Mouse (Mus musculus) E14TG2a.4 (cell line): Measurements from ENCODE around the gene Notum.
"Not testable (repeated sequence)": the region's sequence is repeated elsewhere in the genome, so short reads cannot be mapped to it uniquely, and the experiment has no call there.

Source experiments
- H3K27me3 ChIP-seq: 2 replicates; pipeline ENCODE4 v1.6.1; 2014; ENCODE audit warnings: low read length, control low read depth; ENCODE audit not compliant: insufficient read depth
- H3K36me3 ChIP-seq: 2 replicates; pipeline ENCODE4 v1.6.1; 2014; ENCODE audit warnings: low read length, control low read depth; ENCODE audit not compliant: insufficient read depth
- H3K4me1 ChIP-seq: replicated peaks from 2 replicates; pipeline ENCODE4 v1.6.1; 2014; ENCODE audit warnings: low read depth, low read length, control low read depth
- H3K4me3 ChIP-seq: replicated peaks from 2 replicates; pipeline ENCODE4 v1.5.1; 2014; ENCODE audit warnings: mild to moderate bottlenecking, low read length
- H3K9me3 ChIP-seq: 2 replicates; pipeline ENCODE4 v1.6.1; 2014; ENCODE audit warnings: low read length, control low read depth
- CTCF ChIP-seq: conservative IDR thresholded peaks from 2 replicates; pipeline ENCODE4 v1.5.1; 2014; ENCODE audit warnings: low read length
- NANOG ChIP-seq: IDR thresholded peaks from 2 replicates; pipeline ENCODE4 v1.6.1; 2014; ENCODE audit warnings: borderline replicate concordance, low read length, mixed read lengths
- POU5F1 ChIP-seq: IDR thresholded peaks from 2 replicates; pipeline ENCODE4 v1.6.1; 2014; ENCODE audit warnings: low read length, borderline replicate concordance

Notum gene

GRCm38 (mm10) chr11:120684086-120684485, 23.1 kb upstream of the Notum start:
- no peak overlapping the region for H3K4me3 ChIP-seq
- H3K9me3 ChIP-seq = no peaks in the 10 kb centered on the region
- peaks cover 98% of the 10 kb centered on the region for H3K36me3 ChIP-seq
- peaks cover 56% of the 10 kb centered on the region for H3K4me1 ChIP-seq
- no peaks in the 10 kb centered on the region for H3K27me3 ChIP-seq
- no peak for TF ChIP-seq NANOG
- TF ChIP-seq POU5F1 = no peak
- no peak for TF ChIP-seq CTCF

GRCm38 (mm10) chr11:120683536-120683935, 22.6 kb upstream of the Notum start:
- H3K4me3 ChIP-seq = no peak overlapping the region
- H3K9me3 ChIP-seq = no peaks in the 10 kb centered on the region
- H3K4me1 ChIP-seq = peaks cover 53% of the 10 kb centered on the region
- H3K36me3 ChIP-seq = peaks cover 98% of the 10 kb centered on the region
- no peaks in the 10 kb centered on the region for H3K27me3 ChIP-seq
- TF ChIP-seq NANOG (no peak), CTCF (no peak), POU5F1 (no peak)

DNA sequence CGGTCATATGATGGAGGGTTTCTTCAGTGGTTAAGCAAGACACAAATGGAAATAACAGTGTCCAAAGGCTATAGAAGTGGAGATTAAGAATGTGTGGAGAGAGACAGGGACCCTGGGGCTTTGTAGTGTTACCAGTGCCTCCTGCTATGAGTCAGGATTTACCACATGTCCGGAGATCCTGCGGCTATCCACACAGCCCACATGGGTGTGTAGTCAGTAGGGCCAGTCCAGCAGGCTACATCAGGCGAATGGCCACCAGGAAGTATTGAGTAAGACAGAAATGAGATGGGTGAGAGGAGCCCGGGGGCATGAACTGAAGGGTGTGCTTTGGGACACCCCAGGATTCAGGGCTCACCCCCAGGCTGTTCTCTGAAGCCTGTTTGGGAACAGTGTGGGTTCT, 21.7 kb upstream of the Notum start:
- Histone ChIP-seq H3K4me1 (peaks cover 58% of the 10 kb centered on the region), H3K9me3 (no peaks in the 10 kb centered on the region), H3K4me3 (no peak overlapping the region), H3K36me3 (peaks cover 98% of the 10 kb centered on the region), H3K27me3 (no peaks in the 10 kb centered on the region)
- TF ChIP-seq NANOG (no peak), CTCF (no peak), POU5F1 (no peak)

- Histone ChIP-seq H3K4me3 (no peak overlapping the region), H3K9me3 (no peaks in the 10 kb centered on the region), H3K27me3 (no peaks in the 10 kb centered on the region), H3K4me1 (peaks cover 58% of the 10 kb centered on the region), H3K36me3 (peaks cover 98% of the 10 kb centered on the region)
- no peak for TF ChIP-seq NANOG
- TF ChIP-seq CTCF = peak; percentile 38; the same call in 1 of the 2 replicates
These were observed 18.9 kb upstream of the Notum start for GRCm38 (mm10) chr11:120679909-120680308.

DNA sequence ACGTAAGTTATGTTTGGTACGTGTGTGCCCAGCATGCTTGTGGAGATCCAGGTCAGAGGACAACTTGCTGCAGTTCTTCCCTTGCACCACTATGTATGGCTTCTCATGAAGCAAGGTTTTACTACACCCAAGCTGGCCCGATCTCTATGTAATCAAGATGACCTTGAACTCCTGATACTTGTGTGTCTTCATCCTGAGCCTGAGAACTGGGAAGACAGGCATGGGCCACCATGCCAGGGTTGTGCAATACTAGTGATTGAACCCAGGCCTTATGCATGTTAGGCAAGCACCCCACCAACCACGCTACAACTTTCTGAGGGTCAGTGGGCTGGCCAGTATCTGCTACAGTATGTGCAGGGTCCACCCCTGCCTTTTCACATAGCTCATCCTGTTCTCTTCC, 16.0 kb upstream of the Notum start:
- H3K4me1 ChIP-seq = peaks cover 60% of the 10 kb centered on the region
- TF ChIP-seq NANOG = no peak
- TF ChIP-seq CTCF = no peak
- TF ChIP-seq POU5F1 = no peak

GRCm38 (mm10) chr11:120675875-120676274, 14.9 kb upstream of the Notum start:
- not testable (repeated sequence) for H3K9me3 ChIP-seq, H3K4me3 ChIP-seq, H3K27me3 ChIP-seq
- H3K36me3 ChIP-seq = peaks cover 67% of the 10 kb centered on the region
- H3K4me1 ChIP-seq = peaks cover 65% of the 10 kb centered on the region

More for the DNA sequence above, 16.0 kb upstream of the Notum start:
- Histone ChIP-seq H3K27me3 (no peaks in the 10 kb centered on the region), H3K4me3 (no peak overlapping the region), H3K9me3 (no peaks in the 10 kb centered on the region), H3K36me3 (peaks cover 78% of the 10 kb centered on the region)

GRCm38 (mm10) chr11:120673594-120674122, 12.7 kb upstream of the Notum start:
- no peak for TF ChIP-seq NANOG
- TF ChIP-seq CTCF = no peak
- no peak for TF ChIP-seq POU5F1
- H3K4me3 ChIP-seq = peak overlapping the region; percentile 84
- peaks cover 81% of the 10 kb centered on the region for H3K4me1 ChIP-seq
- no peaks in the 10 kb centered on the region for H3K27me3 ChIP-seq
- no peaks in the 10 kb centered on the region for H3K9me3 ChIP-seq
- H3K36me3 ChIP-seq = peaks cover 45% of the 10 kb centered on the region

DNA sequence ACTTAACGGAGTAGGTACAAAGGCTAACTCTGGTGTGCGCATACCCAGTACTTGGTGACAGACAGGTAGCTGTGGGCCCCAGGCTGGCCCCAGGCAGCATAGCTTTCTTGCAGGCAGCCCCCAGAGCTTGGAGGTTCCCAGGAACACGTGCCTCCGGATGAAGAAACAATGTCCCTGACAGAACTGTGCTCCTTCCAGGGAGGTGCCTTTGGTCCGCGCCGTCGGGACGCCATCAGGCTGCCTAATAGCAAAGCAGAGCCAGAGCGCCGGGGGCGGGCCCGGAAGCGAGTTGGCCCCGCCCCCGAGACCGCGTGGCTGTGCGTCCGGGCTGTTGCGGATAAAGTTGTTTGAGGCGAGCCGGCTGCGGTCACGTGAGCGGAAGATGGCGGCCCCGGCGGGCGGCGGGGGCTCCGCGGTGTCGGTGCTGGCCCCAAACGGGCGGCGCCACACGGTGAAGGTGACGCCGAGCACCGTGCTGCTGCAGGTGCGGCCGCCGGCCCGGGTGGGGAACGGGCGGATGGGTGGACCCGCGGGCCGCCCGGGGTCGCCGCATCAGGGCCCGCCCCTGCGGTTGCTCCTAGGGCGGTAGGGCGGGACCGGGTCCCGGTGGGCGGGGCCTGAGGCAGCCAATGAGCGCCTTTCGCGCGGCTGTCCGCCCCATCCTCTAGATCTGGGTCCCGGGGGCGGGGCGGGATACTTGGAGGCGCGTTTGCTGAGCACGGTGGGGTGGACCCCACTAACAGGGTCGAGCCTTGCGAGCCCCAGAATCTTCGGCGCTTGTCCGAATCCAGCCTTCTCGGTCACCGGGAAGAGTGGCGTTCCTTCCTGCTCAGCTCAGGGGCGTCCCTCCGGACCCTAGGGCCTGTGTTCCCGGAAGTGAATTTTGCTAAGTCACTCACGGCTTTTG, 12.0 kb upstream of the Notum start, which contains the start of gene Aspscr1:
TSS of gene Aspscr1 (plus strand) at position 287 of the 907 bp plus-strand sequence.
- Histone ChIP-seq H3K9me3 (no peaks in the 10 kb centered on the region), H3K4me3 (peak within 1 kb of the TSS; percentile 84), H3K4me1 (peaks cover 81% of the 10 kb centered on the region), H3K27me3 (no peaks in the 10 kb centered on the region), H3K36me3 (peaks cover 38% of the 10 kb centered on the region)
- no peak for TF ChIP-seq NANOG
- TF ChIP-seq CTCF = no peak
- no peak for TF ChIP-seq POU5F1

GRCm38 (mm10) chr11:120666617-120667016, 5.6 kb upstream of the Notum start:
- Histone ChIP-seq H3K4me1 (peaks cover 92% of the 10 kb centered on the region), H3K36me3 (no peaks in the 10 kb centered on the region), H3K4me3 (peak overlapping the region; percentile 43), H3K9me3 (no peaks in the 10 kb centered on the region), H3K27me3 (no peaks in the 10 kb centered on the region)
- TF ChIP-seq NANOG (no peak), POU5F1 (no peak), CTCF (no peak)
